Mouse (Mus musculus) liver, postnatal 0 days (tissue): ENCODE results near the gene Slc2a3. TPM values are rescaled to one million over a fixed set of nuclear protein-coding genes. Genes with fewer than 3 reads are reported as not detected.

ENCODE experiments used
- ATAC-seq: fragments of 200-750 bp; cut with Nextera tagmentation; 2 replicates; pipeline ENCODE4 v1.8.0; 2017; ENCODE audit warnings: mild to moderate bottlenecking, moderate library complexity
- DNase-seq: peaks from one replicate; pipeline ENCODE4 v3.0.0-alpha.2; 2016
- H3K27ac ChIP-seq: fragments of 300-500 bp; sonication (generic); 2 replicates; pipeline ENCODE4 v1.5.1; 2014; ENCODE audit warnings: antibody characterized with exemption, moderate library complexity, mild to moderate bottlenecking, low read depth
- H3K27me3 ChIP-seq: fragments of 300-500 bp; sonication (generic); 2 replicates; pipeline ENCODE4 v1.6.1; 2014; ENCODE audit warnings: low read length, control low read depth, mixed read lengths; ENCODE audit not compliant: insufficient read depth
- H3K36me3 ChIP-seq: fragments of 300-500 bp; sonication (generic); replicated peaks from 2 replicates; pipeline ENCODE4 v1.6.1; 2014; ENCODE audit warnings: mild to moderate bottlenecking, control low read depth, low read length, moderate library complexity, mixed read lengths; ENCODE audit not compliant: insufficient read depth
- H3K4me1 ChIP-seq: fragments of 300-500 bp; sonication (generic); 2 replicates; pipeline ENCODE4 v1.6.1; 2014; ENCODE audit warnings: antibody characterized with exemption, mild to moderate bottlenecking, control low read depth; ENCODE audit not compliant: insufficient read depth
- H3K4me2 ChIP-seq: fragments of 300-500 bp; sonication (generic); 2 replicates; pipeline ENCODE4 v1.6.1; 2014; ENCODE audit warnings: low read depth, mild to moderate bottlenecking, low read length, moderate library complexity, mixed read lengths
- H3K4me3 ChIP-seq: fragments of 300-500 bp; sonication (generic); 2 replicates; pipeline ENCODE4 v1.5.1; 2014; ENCODE audit warnings: low read depth, low read length
- H3K9ac ChIP-seq: fragments of 300-500 bp; sonication (generic); replicated peaks from 2 replicates; pipeline ENCODE4 v1.6.1; 2014; ENCODE audit warnings: mild to moderate bottlenecking, moderate library complexity
- H3K9me3 ChIP-seq: fragments of 300-500 bp; sonication (generic); 2 replicates; pipeline ENCODE4 v1.6.1; 2016; ENCODE audit warnings: mild to moderate bottlenecking, control low read depth, low read length, mixed read lengths
- CTCF ChIP-seq: sonication (generic); IDR thresholded peaks from 2 replicates; pipeline ENCODE4 v1.5.1; 2016; ENCODE audit warnings: antibody characterized with exemption, low read depth
- EP300 ChIP-seq: IDR thresholded peaks from 2 replicates; pipeline ENCODE4 v1.6.1; 2016; ENCODE audit warnings: antibody characterized with exemption, low read depth, mild to moderate bottlenecking
- WGBS: fragments of 180-500 bp; shearing (Covaris S2); extraction: QIAGEN DNeasy Blood & Tissue Kit; methylation state at CpG from one replicate; pipeline ENCODE4 v1.1.7; 2014; ENCODE audit not compliant: insufficient replicate concordance; 5-methylcytosine and 5-hydroxymethylcytosine counted together
- microRNA-seq: library from miRNA; unstranded; fragments of <30 nt; microRNA quantifications from one replicate; pipeline ENCODE4, GENCODE M21; 2016
- polyA plus RNA-seq: library from polyadenylated mRNA; unstranded; fragments of >200 nt; fragmentation: Nextera tagmentation; extraction: Ambion mirVana; gene quantifications from 2 replicates; pipeline ENCODE4 v1.2.1, GENCODE M21; 2015

Gene Slc2a3
- polyA plus RNA-seq, 1 experiment from 2014 or later: 8.5 TPM

- 81% methylated on average over 5 of the region's 5 CpGs for WGBS
Measured at GRCm38 (mm10) chr6:122690082-122690481, 111.4 kb downstream of the Slc2a3 start.

GRCm38 (mm10) chr6:122689411-122690055, 111.9 kb downstream of the Slc2a3 start:
- Histone ChIP-seq H3K9ac (no peak overlapping the region), H3K36me3 (no peaks in the 10 kb centered on the region), H3K9me3 (no peaks in the 10 kb centered on the region), H3K27ac (no peak overlapping the region), H3K4me1 (no peaks in the 10 kb centered on the region), H3K4me2 (no peak overlapping the region), H3K4me3 (no peak overlapping the region), H3K27me3 (no peaks in the 10 kb centered on the region)
- no peak for ATAC-seq
- no peak for DNase-seq
- WGBS: 65% methylated on average over 6 of the region's 6 CpGs
- TF ChIP-seq EP300: no peak
- TF ChIP-seq CTCF: no peak

More at GRCm38 (mm10) chr6:122690082-122690481, 111.4 kb downstream of the Slc2a3 start:
- Histone ChIP-seq H3K27ac (no peak overlapping the region), H3K4me2 (no peak overlapping the region), H3K4me3 (no peak overlapping the region), H3K36me3 (no peaks in the 10 kb centered on the region), H3K9ac (no peak overlapping the region), H3K4me1 (no peaks in the 10 kb centered on the region), H3K27me3 (no peaks in the 10 kb centered on the region), H3K9me3 (no peaks in the 10 kb centered on the region)
- DNase-seq (no peak), ATAC-seq (no peak)
- TF ChIP-seq CTCF (no peak), EP300 (no peak)

- no peak overlapping the region for H3K9ac ChIP-seq
- no peaks in the 10 kb centered on the region for H3K9me3 ChIP-seq
- H3K4me2 ChIP-seq: no peak overlapping the region
- no peaks in the 10 kb centered on the region for H3K4me1 ChIP-seq
- no peaks in the 10 kb centered on the region for H3K36me3 ChIP-seq
- WGBS: 86% methylated on average over 13 of the region's 13 CpGs
- DNase-seq: no peak
- H3K4me3 ChIP-seq: no peak overlapping the region
- ATAC-seq: no peak
- H3K27me3 ChIP-seq: no peaks in the 10 kb centered on the region
- TF ChIP-seq CTCF: no peak
- TF ChIP-seq EP300: no peak
- no peak overlapping the region for H3K27ac ChIP-seq
Measured at GRCm38 (mm10) chr6:122686709-122687108, 114.7 kb downstream of the Slc2a3 start.

GRCm38 (mm10) chr6:122682646-122683045, 118.8 kb downstream of the Slc2a3 start:
- Histone ChIP-seq H3K27me3 (no peaks in the 10 kb centered on the region), H3K36me3 (no peaks in the 10 kb centered on the region), H3K4me3 (no peak overlapping the region), H3K27ac (no peak overlapping the region), H3K9ac (no peak overlapping the region), H3K4me1 (no peaks in the 10 kb centered on the region), H3K9me3 (no peaks in the 10 kb centered on the region), H3K4me2 (no peak overlapping the region)
- DNase-seq (no peak), ATAC-seq (no peak)
- TF ChIP-seq CTCF: no peak
- TF ChIP-seq EP300: no peak
- WGBS: 73% methylated on average over 3 of the region's 3 CpGs

Small RNA genes lying within 50 kb of the gene (microRNA-seq; reads per million reads assigned to microRNA genes)
- not detected for gene Mir7231

Other genes with a start within 250 kb of the Slc2a3 start
- 0.06 TPM in 1 of 2 replicates, not detected in the other for gene Aicda, start 247.8 kb downstream of the Slc2a3 start, polyA plus RNA-seq
- gene Apobec1, start 199.2 kb downstream of the Slc2a3 start, polyA plus RNA-seq: 11.9 and 12.3 TPM in 2 replicates
- 0.47 and 1.0 TPM in 2 replicates for gene Gdf3, start 191.6 kb downstream of the Slc2a3 start, polyA plus RNA-seq
- 0.16 TPM in 1 of 2 replicates, not detected in the other for gene Dppa3, start 175.2 kb downstream of the Slc2a3 start, polyA plus RNA-seq
- gene Nanog, start 94.2 kb downstream of the Slc2a3 start, polyA plus RNA-seq: not detected in 2 replicates
- gene Foxj2, start 18.3 kb upstream of the Slc2a3 start, polyA plus RNA-seq: 1.0 and 1.2 TPM in 2 replicates
- 1.8 and 2.1 TPM in 2 replicates for gene C3ar1, start 54.5 kb upstream of the Slc2a3 start, polyA plus RNA-seq
- gene Necap1, start 72.8 kb upstream of the Slc2a3 start, polyA plus RNA-seq: 18.5 and 19.6 TPM in 2 replicates
- gene Clec4a1, start 120.2 kb upstream of the Slc2a3 start, polyA plus RNA-seq: 6.4 TPM in 2 replicates
- 8.2 and 9.3 TPM in 2 replicates for gene Clec4a3, start 150.9 kb upstream of the Slc2a3 start, polyA plus RNA-seq
- 0.15 and 0.21 TPM in 2 replicates for gene Clec4a4, start 188.7 kb upstream of the Slc2a3 start, polyA plus RNA-seq
- 0.15 and 0.25 TPM in 2 replicates for gene Clec4b1, start 248.3 kb upstream of the Slc2a3 start, polyA plus RNA-seq